Mouse (Mus musculus): ENCODE data around the gene Gria1. TPM values are rescaled to one million over a fixed set of nuclear protein-coding genes. Genes with fewer than 3 reads are reported as not detected.

The Gria1 gene
- polyA plus RNA-seq, 1 experiment from 2014 or later, result 1.7 TPM

DNA sequence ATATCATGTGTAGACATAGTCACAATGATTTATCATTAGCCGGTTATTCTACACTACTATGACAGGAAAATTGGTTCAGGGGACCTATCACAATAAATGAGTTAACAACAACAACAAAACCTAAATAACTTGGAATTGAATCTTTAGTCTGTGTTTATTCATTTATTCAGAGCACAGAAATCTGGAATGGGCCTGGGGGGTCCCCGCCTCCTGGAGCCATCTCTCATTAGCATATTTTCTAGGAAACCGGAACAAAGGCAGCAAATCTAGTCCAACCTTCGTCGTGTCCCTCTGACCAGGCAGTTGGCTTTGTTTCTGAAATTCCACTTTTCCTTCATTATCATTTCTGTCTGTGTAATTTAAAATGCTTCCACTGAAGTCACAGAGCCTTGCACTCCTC is 132.5 kb downstream of the Gria1 start:
- Histone ChIP-seq H3K9me3 (no peaks in the 10 kb centered on the region), H3K27ac (no peak overlapping the region), H3K4me1 (no peaks in the 10 kb centered on the region), H3K36me3 (no peaks in the 10 kb centered on the region), H3K4me3 (no peak overlapping the region), H3K4me2 (no peak overlapping the region), H3K9ac (no peak overlapping the region), H3K27me3 (no peaks in the 10 kb centered on the region)
- ATAC-seq (ENCODE audit: insufficient number of reproducible peaks, low FRiP score, low TSS enrichment, low read depth), result no peak
- WGBS, result 87% methylated on average over 5 of the region's 5 CpGs

DNA sequence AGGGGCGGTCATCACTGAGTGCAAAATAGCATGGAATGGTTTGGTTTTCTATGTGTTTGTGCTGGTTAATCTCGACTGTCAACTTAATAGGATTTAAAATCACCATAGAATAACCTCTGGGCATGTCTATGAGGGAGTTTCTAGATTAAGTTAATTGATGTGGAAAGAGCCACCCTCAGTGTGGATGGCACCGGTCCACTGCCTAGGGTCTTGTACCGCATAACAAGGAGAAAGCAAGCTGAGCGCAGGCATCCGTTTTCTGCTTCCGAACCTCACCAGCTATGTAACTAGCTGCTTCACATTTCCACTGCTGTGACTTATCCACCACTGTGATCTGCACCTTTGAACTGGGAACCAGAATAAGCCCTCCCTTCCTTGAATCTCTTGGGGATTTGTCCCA is 134.0 kb downstream of the Gria1 start:
- H3K4me3 ChIP-seq, result no peak overlapping the region
- no peak for ATAC-seq (ENCODE audit: insufficient number of reproducible peaks, low FRiP score, low TSS enrichment, low read depth)
- H3K9me3 ChIP-seq, result no peaks in the 10 kb centered on the region
- no peaks in the 10 kb centered on the region for H3K27me3 ChIP-seq
- WGBS, result 77% methylated on average over 7 of the region's 7 CpGs
- H3K36me3 ChIP-seq, result no peaks in the 10 kb centered on the region
- H3K4me1 ChIP-seq, result no peaks in the 10 kb centered on the region
- H3K9ac ChIP-seq, result no peak overlapping the region
- H3K4me2 ChIP-seq, result no peak overlapping the region
- H3K27ac ChIP-seq, result no peak overlapping the region

DNA sequence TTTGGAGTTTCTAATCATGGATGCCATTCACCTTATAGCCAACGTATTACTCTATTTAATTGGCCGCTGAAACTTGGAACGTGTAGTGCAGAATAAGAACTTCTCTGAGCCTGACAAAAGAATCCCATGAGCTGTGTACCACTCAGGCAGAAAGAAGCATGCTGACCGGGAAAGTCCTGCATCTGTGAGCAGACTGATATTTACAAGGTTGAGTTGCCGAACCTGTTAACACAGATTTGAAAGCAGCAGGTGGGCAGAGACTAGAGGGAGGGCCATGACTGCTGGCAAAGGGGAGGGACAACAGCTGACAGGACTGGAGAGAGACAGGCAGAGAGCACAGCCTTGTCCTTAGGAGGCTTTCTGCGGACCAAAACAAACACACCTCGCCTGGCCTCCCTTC is 134.5 kb downstream of the Gria1 start:
- Histone ChIP-seq H3K4me3 (no peak overlapping the region), H3K4me1 (no peaks in the 10 kb centered on the region), H3K9ac (no peak overlapping the region), H3K36me3 (no peaks in the 10 kb centered on the region), H3K4me2 (no peak overlapping the region), H3K9me3 (no peaks in the 10 kb centered on the region), H3K27ac (no peak overlapping the region), H3K27me3 (no peaks in the 10 kb centered on the region)
- 42% methylated on average over 7 of the region's 7 CpGs for WGBS
- ATAC-seq (ENCODE audit: insufficient number of reproducible peaks, low FRiP score, low TSS enrichment, low read depth), result no peak

DNA sequence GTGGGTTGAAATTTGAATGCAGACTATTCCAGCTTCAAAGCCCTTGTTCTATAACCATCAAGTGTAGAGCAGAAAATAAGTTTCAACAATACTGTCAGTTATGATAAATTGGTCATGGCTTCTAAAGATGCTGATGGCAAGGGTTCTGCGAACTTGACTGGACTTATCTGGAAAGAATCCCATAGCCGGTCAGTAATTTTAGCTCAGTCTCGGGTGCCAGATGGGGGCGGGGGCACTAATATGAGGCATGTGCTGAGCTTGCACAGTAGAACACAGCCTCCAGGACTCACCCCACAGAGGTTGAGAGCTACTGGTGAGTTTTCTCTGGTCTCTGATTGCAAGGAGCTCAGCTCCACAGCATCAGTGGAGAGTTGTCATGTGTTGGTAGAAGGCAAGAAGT is 140.5 kb downstream of the Gria1 start:
- H3K4me2 ChIP-seq, result no peak overlapping the region
- WGBS, result 78% methylated on average over 4 of the region's 4 CpGs
- H3K4me1 ChIP-seq, result no peaks in the 10 kb centered on the region
- ATAC-seq (ENCODE audit: insufficient number of reproducible peaks, low FRiP score, low TSS enrichment, low read depth), result no peak
- no peaks in the 10 kb centered on the region for H3K36me3 ChIP-seq
- no peaks in the 10 kb centered on the region for H3K27me3 ChIP-seq
- no peak overlapping the region for H3K27ac ChIP-seq
- no peak overlapping the region for H3K4me3 ChIP-seq
- no peak overlapping the region for H3K9ac ChIP-seq
- H3K9me3 ChIP-seq, result no peaks in the 10 kb centered on the region

DNA sequence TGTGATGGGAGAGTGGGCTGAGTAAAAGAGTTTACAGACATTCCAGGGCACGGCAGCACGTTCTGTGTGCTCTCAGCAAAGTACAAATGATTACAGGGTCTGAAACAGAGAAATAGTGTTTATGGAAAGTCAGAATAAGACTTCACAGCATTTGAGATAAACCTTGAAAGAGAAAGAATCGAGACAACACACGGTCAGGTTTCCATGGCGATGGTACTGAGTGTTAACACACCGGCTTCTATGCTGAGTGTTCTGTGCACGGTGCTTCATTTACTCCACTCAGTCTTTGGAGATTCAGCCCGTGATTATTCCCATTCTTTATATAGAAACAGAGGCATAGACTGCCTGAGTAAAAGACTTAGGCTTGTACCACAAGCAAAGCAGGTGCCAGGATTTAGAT is 143.8 kb downstream of the Gria1 start:
- H3K4me3 ChIP-seq, result no peak overlapping the region
- WGBS, result 68% methylated on average over 8 of the region's 8 CpGs
- H3K9ac ChIP-seq, result no peak overlapping the region
- H3K9me3 ChIP-seq, result no peaks in the 10 kb centered on the region
- no peak overlapping the region for H3K27ac ChIP-seq
- ATAC-seq (ENCODE audit: insufficient number of reproducible peaks, low FRiP score, low TSS enrichment, low read depth), result no peak
- H3K4me1 ChIP-seq, result peaks cover 6% of the 10 kb centered on the region
- H3K27me3 ChIP-seq, result no peaks in the 10 kb centered on the region
- H3K36me3 ChIP-seq, result no peaks in the 10 kb centered on the region
- no peak overlapping the region for H3K4me2 ChIP-seq

DNA sequence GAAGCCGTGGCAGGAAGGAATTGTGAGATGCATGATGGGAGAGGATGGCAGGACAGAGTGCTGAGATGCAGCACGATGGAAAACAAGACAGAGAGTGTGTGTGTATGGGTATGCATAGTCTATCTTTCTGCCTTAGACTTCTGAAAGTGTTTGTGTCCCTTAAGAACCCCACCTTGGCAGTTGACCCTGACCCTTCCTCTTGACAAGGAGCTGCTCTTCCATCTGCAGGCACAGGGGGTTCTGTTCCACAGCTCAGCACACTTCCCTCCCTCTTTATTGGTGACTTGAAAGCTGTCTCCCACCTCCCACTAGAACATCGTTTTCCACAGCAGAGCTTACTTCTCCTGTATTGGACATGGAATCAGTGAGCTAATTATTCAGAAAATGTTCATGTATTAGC is 148.2 kb downstream of the Gria1 start:
- Histone ChIP-seq H3K4me1 (peaks cover 6% of the 10 kb centered on the region), H3K36me3 (no peaks in the 10 kb centered on the region), H3K4me2 (no peak overlapping the region), H3K27me3 (no peaks in the 10 kb centered on the region), H3K27ac (no peak overlapping the region), H3K9me3 (no peaks in the 10 kb centered on the region), H3K4me3 (no peak overlapping the region), H3K9ac (no peak overlapping the region)
- no peak for ATAC-seq (ENCODE audit: insufficient number of reproducible peaks, low FRiP score, low TSS enrichment, low read depth)
- 55% methylated on average over 3 of the region's 3 CpGs for WGBS

DNA sequence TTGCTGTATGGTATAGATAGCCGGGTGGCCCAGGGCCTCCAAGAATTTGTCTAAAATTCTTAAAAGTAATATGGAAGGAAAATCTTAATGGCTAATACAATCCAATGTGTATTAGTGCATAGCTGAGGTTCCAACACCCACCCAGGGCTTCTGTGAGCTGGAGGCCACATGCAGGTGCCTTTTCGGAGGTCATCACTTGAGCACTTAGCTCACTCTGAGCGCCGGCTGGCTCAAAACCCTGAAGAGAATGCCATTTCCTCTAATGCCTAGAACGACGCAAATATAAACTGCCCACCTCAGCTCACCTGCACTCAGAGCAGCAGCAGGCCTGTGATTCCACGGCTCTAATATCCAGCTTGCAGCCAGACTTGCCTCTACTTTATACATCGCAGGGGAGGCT is 148.9 kb downstream of the Gria1 start:
- no peaks in the 10 kb centered on the region for H3K36me3 ChIP-seq
- no peak overlapping the region for H3K4me2 ChIP-seq
- WGBS, result 94% methylated on average over 8 of the region's 8 CpGs
- H3K4me3 ChIP-seq, result no peak overlapping the region
- H3K27me3 ChIP-seq, result no peaks in the 10 kb centered on the region
- no peak overlapping the region for H3K27ac ChIP-seq
- H3K9ac ChIP-seq, result no peak overlapping the region
- peaks cover 6% of the 10 kb centered on the region for H3K4me1 ChIP-seq
- no peaks in the 10 kb centered on the region for H3K9me3 ChIP-seq
- ATAC-seq (ENCODE audit: insufficient number of reproducible peaks, low FRiP score, low TSS enrichment, low read depth), result no peak

DNA sequence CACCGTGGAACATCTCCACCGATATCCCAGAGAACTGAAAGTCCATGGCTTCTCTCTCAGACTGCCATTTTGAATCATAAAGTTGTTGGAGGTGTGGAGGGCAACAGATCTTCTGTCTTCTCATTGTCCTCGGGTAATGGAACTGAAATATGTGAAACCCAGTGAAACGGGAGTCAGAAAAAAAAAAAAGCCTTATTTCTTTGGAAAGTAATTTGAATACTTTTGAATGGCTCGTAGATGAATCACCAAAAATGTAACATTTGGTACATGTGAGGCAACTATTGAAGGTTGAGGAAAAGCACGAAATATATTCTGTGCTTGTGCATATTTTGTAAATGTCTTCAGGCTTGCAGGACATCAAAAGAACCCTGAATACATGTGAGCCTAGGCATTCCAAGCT is 151.7 kb downstream of the Gria1 start:
- Histone ChIP-seq H3K9ac (no peak overlapping the region), H3K4me3 (no peak overlapping the region), H3K4me2 (no peak overlapping the region), H3K27ac (no peak overlapping the region), H3K36me3 (no peaks in the 10 kb centered on the region), H3K4me1 (peaks cover 6% of the 10 kb centered on the region), H3K9me3 (no peaks in the 10 kb centered on the region), H3K27me3 (no peaks in the 10 kb centered on the region)
- 85% methylated on average over 6 of the region's 6 CpGs for WGBS
- ATAC-seq (ENCODE audit: insufficient number of reproducible peaks, low FRiP score, low TSS enrichment, low read depth), result no peak

DNA sequence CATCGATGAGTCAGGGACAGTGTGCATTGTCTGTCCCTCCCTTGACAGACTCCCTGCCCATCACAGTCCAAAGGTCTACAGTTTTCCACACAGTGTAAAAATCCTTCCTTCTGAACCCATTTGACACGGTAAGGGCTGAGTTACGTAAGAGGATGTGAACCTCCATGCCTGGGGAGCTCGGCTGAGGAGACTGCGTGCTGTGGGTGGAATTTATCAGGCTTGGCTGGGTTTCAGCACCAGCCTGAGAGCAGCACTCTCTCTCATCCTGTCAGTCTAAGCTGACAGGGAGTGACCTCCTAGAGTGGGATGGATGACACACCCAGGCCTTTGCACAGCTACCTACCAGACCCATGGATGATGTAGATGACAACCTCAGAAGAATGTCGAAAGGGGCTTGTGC is 158.9 kb downstream of the Gria1 start:
- Histone ChIP-seq H3K27ac (no peak overlapping the region), H3K4me2 (no peak overlapping the region), H3K4me3 (no peak overlapping the region), H3K4me1 (no peaks in the 10 kb centered on the region), H3K27me3 (no peaks in the 10 kb centered on the region), H3K36me3 (no peaks in the 10 kb centered on the region), H3K9me3 (no peaks in the 10 kb centered on the region), H3K9ac (no peak overlapping the region)
- 77% methylated on average over 6 of the region's 6 CpGs for WGBS
- no peak for ATAC-seq (ENCODE audit: insufficient number of reproducible peaks, low FRiP score, low TSS enrichment, low read depth)

DNA sequence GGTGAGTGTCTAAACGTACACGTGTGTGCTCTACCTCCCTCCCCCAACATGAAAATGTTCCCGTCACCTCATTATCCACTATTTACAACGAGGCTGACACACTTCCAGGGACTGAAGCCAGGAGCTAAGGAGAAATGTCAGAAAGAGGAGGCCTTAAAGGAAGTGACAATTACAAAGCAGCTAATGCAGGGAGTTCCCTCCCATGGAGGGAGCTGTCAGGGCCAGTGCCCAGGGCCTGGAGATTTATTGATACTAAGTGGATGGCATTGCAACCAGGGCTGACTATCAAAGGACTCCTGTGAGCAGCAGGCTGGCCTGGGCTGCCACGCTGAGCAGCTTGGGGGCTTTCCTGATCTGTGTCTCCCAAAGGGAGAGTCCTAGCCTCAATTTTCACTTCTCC is 163.0 kb downstream of the Gria1 start:
- no peaks in the 10 kb centered on the region for H3K4me1 ChIP-seq
- no peak overlapping the region for H3K4me3 ChIP-seq
- H3K9ac ChIP-seq, result no peak overlapping the region
- H3K9me3 ChIP-seq, result no peaks in the 10 kb centered on the region
- no peak for ATAC-seq (ENCODE audit: insufficient number of reproducible peaks, low FRiP score, low TSS enrichment, low read depth)
- no peaks in the 10 kb centered on the region for H3K27me3 ChIP-seq
- WGBS, result 25% methylated on average over 5 of the region's 5 CpGs
- no peaks in the 10 kb centered on the region for H3K36me3 ChIP-seq
- H3K4me2 ChIP-seq, result no peak overlapping the region
- H3K27ac ChIP-seq, result no peak overlapping the region

DNA sequence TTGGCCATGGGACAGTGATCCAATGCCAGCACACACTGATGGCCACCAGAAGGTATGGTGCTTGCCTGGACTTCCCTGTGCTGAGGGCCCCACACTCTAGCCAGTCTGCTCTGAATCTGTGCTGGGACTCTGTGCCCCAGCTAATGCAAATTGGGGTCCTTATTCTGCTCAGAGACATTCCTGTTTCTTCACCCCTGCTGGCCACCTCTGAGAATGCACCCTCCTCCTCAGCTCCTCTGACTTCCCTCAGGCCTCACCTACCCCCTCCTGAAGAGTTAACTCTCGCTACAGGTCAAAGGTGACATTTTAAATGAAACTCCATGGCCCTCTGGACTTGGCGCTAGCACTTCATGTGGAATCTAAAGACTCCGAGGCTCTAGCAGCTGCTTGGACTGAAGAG is 165.4 kb downstream of the Gria1 start:
- no peaks in the 10 kb centered on the region for H3K27me3 ChIP-seq
- no peak for ATAC-seq (ENCODE audit: insufficient number of reproducible peaks, low FRiP score, low TSS enrichment, low read depth)

DNA sequence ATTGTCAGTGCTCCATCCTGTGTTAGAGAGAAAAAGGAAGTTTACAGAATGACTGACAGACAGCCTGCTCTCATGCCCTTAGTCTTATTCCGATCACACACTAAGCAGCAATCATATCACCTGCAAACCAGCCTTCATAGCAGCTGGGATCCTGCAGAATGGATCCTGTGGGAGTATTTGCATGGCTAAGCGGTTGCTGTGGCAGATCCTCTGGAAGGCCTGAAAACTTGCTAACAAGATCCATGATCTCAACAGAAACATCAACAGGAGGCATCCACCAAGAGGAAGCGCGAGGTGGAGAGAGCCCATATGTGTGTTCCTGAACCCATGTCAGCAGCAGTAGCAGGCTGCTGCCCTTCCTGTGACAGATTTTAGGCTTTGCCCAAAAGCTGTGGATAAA is 173.0 kb downstream of the Gria1 start:
- WGBS, result 88% methylated on average over 4 of the region's 4 CpGs

More for the DNA sequence above, 165.4 kb downstream of the Gria1 start:
- 23% methylated on average over 3 of the region's 3 CpGs for WGBS
- Histone ChIP-seq H3K27ac (no peak overlapping the region), H3K4me1 (no peaks in the 10 kb centered on the region), H3K9me3 (no peaks in the 10 kb centered on the region), H3K4me3 (no peak overlapping the region), H3K4me2 (no peak overlapping the region), H3K36me3 (no peaks in the 10 kb centered on the region), H3K9ac (no peak overlapping the region)

DNA sequence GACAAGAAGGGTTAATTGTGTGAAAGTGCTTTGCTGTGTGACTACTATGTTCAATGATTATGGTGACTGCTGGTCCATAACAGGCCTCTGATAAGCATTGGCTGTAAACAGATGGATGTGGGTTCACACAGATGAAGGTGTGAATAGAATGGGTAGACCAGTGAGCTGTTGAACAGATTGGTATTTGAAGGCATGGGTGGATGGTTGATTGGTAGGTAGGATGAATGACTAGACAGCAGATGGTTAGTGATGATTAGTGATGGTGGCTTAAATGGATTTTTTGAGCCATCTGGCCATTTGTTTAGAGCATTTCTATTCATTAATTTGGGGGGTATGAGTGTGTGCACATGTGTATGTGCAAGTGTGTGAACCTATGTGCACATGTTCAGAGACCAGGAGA is 173.9 kb downstream of the Gria1 start:
- Histone ChIP-seq H3K27me3 (no peaks in the 10 kb centered on the region), H3K9me3 (no peaks in the 10 kb centered on the region), H3K4me3 (no peak overlapping the region), H3K4me1 (no peaks in the 10 kb centered on the region), H3K9ac (no peak overlapping the region), H3K4me2 (no peak overlapping the region), H3K27ac (no peak overlapping the region), H3K36me3 (no peaks in the 10 kb centered on the region)
- no peak for ATAC-seq (ENCODE audit: insufficient number of reproducible peaks, low FRiP score, low TSS enrichment, low read depth)

More for the DNA sequence above, 173.0 kb downstream of the Gria1 start:
- Histone ChIP-seq H3K4me2 (no peak overlapping the region), H3K4me3 (no peak overlapping the region), H3K9me3 (no peaks in the 10 kb centered on the region), H3K27ac (no peak overlapping the region), H3K27me3 (no peaks in the 10 kb centered on the region), H3K9ac (no peak overlapping the region), H3K4me1 (no peaks in the 10 kb centered on the region), H3K36me3 (no peaks in the 10 kb centered on the region)
- no peak for ATAC-seq (ENCODE audit: insufficient number of reproducible peaks, low FRiP score, low TSS enrichment, low read depth)
